Mouse (Mus musculus): Measurements from ENCODE around the gene Znhit6.

DNA sequence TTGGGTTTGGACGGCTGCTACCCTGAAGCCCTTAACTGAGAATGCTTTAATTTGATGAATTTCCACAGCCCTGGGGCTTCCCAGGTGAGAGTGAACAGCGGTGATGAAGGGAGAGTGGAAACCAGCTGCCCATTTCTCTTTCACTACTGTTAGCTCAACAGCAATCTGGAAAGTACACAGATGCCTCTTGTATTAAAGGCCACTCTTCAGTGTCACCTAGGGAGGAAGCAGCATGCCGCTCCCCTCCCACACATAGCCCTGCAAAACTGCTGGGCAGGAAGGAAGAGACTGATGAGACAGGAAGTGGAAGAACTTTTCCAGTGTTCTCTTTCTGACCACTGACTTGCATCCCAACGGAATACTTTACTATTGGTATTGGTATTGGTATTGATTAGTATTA, 37.2 kb downstream of the Znhit6 start:
- TF ChIP-seq CTCF (IDR thresholded peaks at IDR 0.05) (no peak), EP300 (IDR thresholded peaks at IDR 0.05) (no peak)
